Mouse (Mus musculus): ENCODE measurements at regions not wholly inside any gene's neighbourhood (a gene's known extent, or its start where the extent isn't known, plus 50 kb on each side); places are given as distances from the start of the nearest gene placed in this dataset.
A peak's percentile ranks its signal among the peaks of the same experiment; 100 is the strongest.
"Not testable (repeated sequence)": the region's sequence is repeated elsewhere in the genome, so short reads cannot be mapped to it uniquely, and the experiment has no call there.

- no peak for DNase-seq (ENCODE audit: low read depth, low spot score)
Measured at GRCm38 (mm10) chr11:63211501-63211900, 82.7 kb downstream of the Pmp22 start.

- DNase-seq (ENCODE audit: low read depth, low spot score), result peak; percentile 51
Measured at GRCm38 (mm10) chr11:63213043-63213442, 84.3 kb downstream of the Pmp22 start.

DNA sequence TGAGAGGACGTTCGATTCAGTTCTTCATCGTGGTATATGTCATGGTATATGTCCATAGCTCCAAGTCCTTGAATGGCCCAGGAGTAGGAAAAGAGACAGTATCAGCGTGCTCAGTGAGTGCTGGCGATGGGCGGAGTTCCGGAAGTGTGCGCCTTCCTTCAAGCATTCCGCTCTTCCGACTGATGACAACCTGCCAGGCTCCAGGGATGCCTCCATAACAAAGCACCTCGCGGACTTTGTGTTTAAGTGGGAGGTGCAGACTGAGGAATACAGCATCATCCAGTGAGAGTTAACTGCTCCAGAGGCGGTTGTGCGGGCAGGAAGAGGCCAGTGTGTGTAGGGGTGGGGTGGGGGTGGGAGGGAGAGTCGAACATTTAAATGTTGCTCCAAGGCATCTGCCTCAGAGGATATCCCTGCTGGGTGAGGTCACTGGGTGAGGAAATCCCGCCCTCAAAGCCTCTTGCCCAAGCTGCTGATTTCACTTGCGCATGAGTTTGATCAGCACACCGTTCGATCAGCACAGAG lies 85.2 kb downstream of the Pmp22 start:
- no peak for DNase-seq (ENCODE audit: low read depth, low spot score)

DNA sequence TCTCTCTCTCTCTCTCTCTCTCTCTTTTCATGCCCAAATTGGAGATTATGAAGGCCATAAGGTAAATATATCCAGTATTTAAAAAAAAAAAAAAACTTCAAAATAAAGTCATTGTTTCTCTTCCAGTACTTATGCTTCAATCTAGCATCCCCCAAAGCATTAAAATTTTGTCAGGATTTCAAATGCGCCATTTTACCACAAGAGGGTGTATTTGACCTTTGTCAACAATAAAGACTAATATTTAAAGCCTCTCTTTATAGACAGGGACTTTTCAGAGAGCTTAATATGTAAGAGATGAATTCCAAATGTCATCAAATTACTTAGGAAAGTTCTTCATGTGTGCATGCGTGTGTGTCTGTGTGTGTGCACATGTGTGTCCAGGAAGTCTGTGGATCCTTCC lies 87.2 kb downstream of the Pmp22 start:
- DNase-seq (ENCODE audit: low read depth, low spot score), result no peak

GRCm38 (mm10) chr11:63217049-63217448 lies 88.3 kb downstream of the Pmp22 start:
- DNase-seq (ENCODE audit: low read depth, low spot score), result no peak

DNA sequence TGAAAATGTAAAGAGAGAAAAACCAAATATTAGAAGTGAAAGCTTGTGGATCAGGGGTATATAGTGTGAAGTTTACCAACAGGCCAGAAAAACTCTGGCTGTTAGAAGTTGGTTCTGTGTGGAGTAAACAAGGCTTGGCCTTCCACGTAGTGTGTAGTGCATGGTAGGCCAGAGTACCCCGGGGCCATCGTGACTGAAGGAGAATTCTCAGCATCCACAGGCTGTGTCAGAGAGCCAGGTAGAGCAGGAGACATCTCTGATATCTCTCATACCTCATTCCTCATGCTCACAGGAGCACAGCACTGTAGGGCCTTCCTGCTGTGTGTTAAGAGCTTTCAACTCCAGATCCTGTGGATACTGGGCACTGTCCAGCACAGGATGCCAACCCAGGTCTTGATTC lies 97.7 kb downstream of the Pmp22 start:
- DNase-seq (ENCODE audit: low read depth, low spot score), result no peak

- no peak for DNase-seq (ENCODE audit: low read depth, low spot score)
Measured at GRCm38 (mm10) chr11:63230786-63231185, 102.0 kb downstream of the Pmp22 start.

DNA sequence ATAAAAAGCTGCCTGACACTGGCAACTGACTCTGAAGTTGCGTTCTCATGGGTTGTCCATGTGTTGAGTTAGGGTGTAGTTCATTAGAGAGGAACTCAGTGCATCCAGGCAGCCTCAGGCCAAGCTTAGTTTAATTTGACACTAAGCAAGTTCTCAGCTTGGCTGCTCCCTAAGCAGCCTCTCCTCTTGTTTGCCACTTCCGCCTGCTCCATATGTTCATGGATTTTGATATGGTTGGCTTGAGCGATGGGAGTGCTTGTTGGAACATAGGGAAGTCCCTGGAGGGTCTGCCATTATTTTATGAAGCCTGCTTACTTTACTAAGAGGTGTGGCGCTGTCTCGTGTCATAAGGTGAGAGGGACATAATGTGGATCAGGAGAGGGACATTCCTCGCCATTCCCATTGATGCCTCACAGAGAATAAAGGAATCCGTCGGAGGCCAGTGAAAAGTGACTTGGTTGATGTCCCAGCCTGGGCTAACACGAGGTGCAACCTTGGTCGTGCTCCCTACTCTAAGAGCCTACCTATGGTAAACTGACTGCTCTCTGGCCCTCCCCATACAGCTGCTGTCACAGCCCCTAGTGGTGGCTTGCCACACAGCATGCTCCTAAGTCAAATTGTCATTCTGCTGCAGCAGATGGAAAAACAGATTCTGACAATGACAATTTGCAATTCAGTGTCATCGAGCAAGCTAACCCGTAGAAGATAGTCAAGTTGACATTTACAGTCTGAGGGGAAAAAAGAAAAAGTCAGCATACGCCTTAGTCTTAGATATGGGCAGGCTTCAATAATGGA lies 104.6 kb downstream of the Pmp22 start:
- no peak for DNase-seq (ENCODE audit: low read depth, low spot score)

- DNase-seq (ENCODE audit: low read depth, low spot score), result no peak
Measured at GRCm38 (mm10) chr11:63234481-63234880, 105.7 kb downstream of the Pmp22 start.

DNA sequence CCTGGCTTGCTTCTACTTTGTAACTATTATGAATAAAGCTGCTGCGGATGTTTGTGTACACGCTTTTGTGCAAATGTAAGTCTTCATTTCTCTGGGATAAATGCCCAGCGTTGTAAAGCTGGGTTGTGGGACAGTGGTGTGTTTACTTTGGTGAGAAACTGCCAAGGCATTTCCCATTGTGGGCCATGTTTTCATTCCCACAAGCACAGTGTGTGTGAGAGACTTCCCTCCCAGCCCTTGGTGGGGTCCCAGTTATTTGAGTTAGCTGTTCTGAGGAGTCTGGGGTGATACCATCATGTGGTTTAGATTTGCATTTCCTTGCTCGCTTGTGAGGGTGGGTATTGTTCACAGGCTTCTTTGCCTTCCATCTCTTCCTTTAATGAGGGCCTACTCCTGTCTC lies 109.9 kb downstream of the Pmp22 start:
- no peak for DNase-seq (ENCODE audit: low read depth, low spot score)

GRCm38 (mm10) chr11:63243906-63244416 lies 115.2 kb downstream of the Pmp22 start:
- no peak for DNase-seq (ENCODE audit: low read depth, low spot score)

DNA sequence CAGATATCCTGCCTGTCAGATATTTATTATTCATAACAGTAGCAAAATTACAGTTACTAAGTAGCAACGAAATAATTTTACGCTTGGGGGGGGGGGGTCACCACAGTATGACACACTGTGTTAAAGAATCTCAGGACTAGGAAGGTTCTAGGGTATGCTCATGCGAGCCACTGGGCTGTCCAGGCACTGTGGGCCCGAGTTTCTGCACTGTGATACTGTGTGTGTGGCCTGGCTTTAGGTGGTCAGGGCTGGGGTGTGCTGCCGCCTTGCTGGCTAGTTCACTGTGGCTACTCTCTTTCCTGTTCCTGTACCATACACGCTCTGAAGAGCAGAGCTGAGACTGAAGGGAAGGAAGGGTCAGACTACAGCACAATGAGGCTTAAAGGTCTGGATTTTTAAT lies 116.3 kb downstream of the Pmp22 start:
- DNase-seq (ENCODE audit: low read depth, low spot score), result no peak

GRCm38 (mm10) chr11:63246052-63246661 lies 117.4 kb downstream of the Pmp22 start:
- DNase-seq (ENCODE audit: low read depth, low spot score), result no peak

- no peak for DNase-seq (ENCODE audit: low read depth, low spot score)
Measured at GRCm38 (mm10) chr11:63252012-63252856, 123.5 kb downstream of the Pmp22 start.

GRCm38 (mm10) chr11:63252968-63253602 lies 124.3 kb downstream of the Pmp22 start:
- DNase-seq (ENCODE audit: low read depth, low spot score), result no peak

DNA sequence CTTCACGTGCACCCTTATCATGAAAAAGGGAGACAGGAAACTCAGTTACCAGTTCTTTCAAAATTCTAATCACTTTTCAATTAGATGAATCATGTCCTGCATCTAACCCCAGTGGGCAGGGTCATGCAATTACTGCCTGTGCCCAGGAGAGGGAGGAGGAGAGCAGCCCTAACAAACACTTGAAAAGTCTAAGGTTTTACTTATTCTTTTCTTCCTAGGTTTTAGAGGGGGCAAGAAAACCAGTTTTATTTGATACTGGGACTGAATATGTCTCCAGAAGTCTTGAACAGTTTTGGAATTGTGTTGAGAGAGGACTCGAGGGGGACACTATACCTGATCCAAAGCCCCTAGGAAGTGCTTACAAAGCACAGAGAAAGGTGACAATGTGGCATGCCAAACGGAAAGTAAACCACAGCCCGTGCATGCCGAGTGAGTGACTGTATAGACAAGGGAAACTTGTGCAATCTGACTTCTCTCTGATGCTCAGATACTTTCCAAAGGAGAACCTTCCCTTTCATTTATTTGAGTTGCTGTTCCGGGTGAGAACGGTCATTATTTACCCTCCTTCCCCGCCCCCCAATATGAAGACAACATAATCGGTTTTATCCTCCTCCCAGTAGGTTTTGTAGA lies 135.8 kb downstream of the Pmp22 start:
- no peak for DNase-seq (ENCODE audit: low read depth, low spot score)

DNA sequence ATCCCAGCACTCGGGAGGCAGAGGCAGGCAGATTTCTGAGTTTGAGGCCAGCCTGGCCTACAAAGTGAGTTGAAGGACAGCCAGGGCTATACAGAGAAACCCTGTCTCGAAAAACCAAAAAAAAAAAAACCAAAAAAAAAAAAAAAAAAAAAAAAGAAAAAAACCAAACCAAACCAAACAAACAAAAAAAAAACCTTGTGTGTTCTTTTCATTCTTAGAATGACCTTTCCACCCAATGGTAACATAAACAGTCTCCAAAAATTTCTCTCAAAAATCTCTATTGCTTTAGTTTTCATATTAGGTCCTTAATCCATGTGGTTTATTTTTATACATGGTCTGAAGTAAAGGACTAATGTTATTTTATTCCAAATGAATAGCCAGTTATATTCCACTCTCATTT lies 137.5 kb downstream of the Pmp22 start:
- not testable (repeated sequence) for DNase-seq (ENCODE audit: low read depth, low spot score)

- DNase-seq (ENCODE audit: low read depth, low spot score), result no peak
Measured at GRCm38 (mm10) chr11:63276641-63277040, 147.9 kb downstream of the Pmp22 start.

GRCm38 (mm10) chr11:63281839-63282238 lies 153.1 kb downstream of the Pmp22 start:
- no peak for DNase-seq (ENCODE audit: low read depth, low spot score)

DNA sequence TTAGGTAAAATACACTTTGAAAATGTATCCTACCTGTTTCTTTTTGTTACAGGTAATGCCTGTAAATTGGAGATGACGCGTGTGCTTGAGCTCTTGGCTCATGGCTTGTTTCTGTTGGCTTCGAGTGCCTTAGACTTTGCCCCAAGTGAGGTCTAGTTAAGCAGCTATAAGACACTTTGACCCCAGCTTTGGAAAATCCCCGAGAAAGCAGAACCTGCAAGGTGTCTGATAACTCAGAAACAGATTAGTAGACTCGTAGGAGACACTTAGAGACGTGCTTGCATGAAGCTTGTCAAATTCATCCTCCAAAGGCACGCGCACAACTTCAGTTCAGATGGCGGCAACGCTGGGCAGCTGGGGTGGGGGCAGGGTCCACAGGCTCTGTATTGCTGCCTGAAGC lies 153.8 kb downstream of the Pmp22 start:
- DNase-seq (ENCODE audit: low read depth, low spot score), result no peak

- no peak for DNase-seq (ENCODE audit: low read depth, low spot score)
Measured at GRCm38 (mm10) chr11:63286026-63286425, 157.2 kb downstream of the Pmp22 start.
